Comparison of ENCODE assay signal across 8 mouse cellular contexts in genomic region chr19:15983739-15984344, GRCm38 (mm10). TPM values are rescaled to one million over a fixed set of nuclear protein-coding genes. Genes with fewer than 3 reads are reported as not detected.
A peak's percentile ranks its signal among the peaks of the same experiment; 100 is the strongest.
DNase-seq lines count a peak whose midpoint lies in the region; ATAC-seq and TF ChIP-seq lines count a peak whose summit lies in the region.

No protein-coding gene starts in this region.

- no peaks in the 10 kb centered on the region for H3K27me3 ChIP-seq in kidney, postnatal 0 days (ENCODE audit: insufficient read depth, low read length)
- H3K27me3 ChIP-seq in hindbrain, embryonic 15.5 days, result no peaks in the 10 kb centered on the region
- H3K27me3 ChIP-seq in midbrain, postnatal 0 days (ENCODE audit: insufficient read depth, low read length), result no peaks in the 10 kb centered on the region

- peak overlapping the region; percentile 92 for H3K4me2 ChIP-seq in kidney, postnatal 0 days (ENCODE audit: low read length)
- H3K4me2 ChIP-seq in hindbrain, embryonic 15.5 days, result peak overlapping the region; percentile 81
- H3K4me2 ChIP-seq in midbrain, postnatal 0 days (ENCODE audit: low read depth, low read length, poor library complexity, severe bottlenecking), result peak overlapping the region; percentile 74

- no peak for TF ChIP-seq CTCF in kidney, postnatal 0 days (IDR thresholded peaks at IDR 0.05; ENCODE audit: low read depth)
- TF ChIP-seq CTCF in cortical plate, adult 2 months (IDR thresholded peaks at IDR 0.05; ENCODE audit: extremely low read depth, insufficient read depth, low read length), result no peak
- no peak for TF ChIP-seq CTCF in midbrain, postnatal 0 days (IDR thresholded peaks at IDR 0.05)

- DNase-seq in kidney, postnatal 0 days (ENCODE audit: low spot score), result no peak
- DNase-seq in kidney, adult 18-20 months, result no peak
- no peak for DNase-seq in midbrain, postnatal 0 days (ENCODE audit: low spot score)
- DNase-seq in layer of hippocampus, postnatal 36 days, result no peak
- no peak for DNase-seq in adrenal gland, adult 8-10 months
- DNase-seq in kidney, adult 9 months, result no peak

- H3K4me3 ChIP-seq in kidney, postnatal 0 days (replicated peaks; ENCODE audit: low read depth, low read length), result peak overlapping the region; percentile 90
- H3K4me3 ChIP-seq in cortical plate, adult 2 months (ENCODE audit: insufficient read depth, low read length), result peak overlapping the region; percentile 58
- H3K4me3 ChIP-seq in hindbrain, embryonic 15.5 days, result peak overlapping the region; percentile 62
- H3K4me3 ChIP-seq in midbrain, postnatal 0 days (ENCODE audit: low read depth, low read length), result peak overlapping the region; percentile 90

- 58% methylated on average over 15 of the region's 15 CpGs for WGBS in kidney, postnatal 0 days
- 45% methylated on average over 15 of the region's 15 CpGs for WGBS in hindbrain, embryonic 15.5 days
- WGBS in midbrain, postnatal 0 days, result 48% methylated on average over 15 of the region's 15 CpGs

- no peak overlapping the region for H3K27ac ChIP-seq in kidney, postnatal 0 days
- no peak overlapping the region for H3K27ac ChIP-seq in cortical plate, adult 2 months (ENCODE audit: insufficient read depth, low read length)
- H3K27ac ChIP-seq in hindbrain, embryonic 15.5 days (replicated peaks), result peak overlapping the region; percentile 91
- peak overlapping the region; percentile 86; the same call in 1 of the 2 replicates for H3K27ac ChIP-seq in midbrain, postnatal 0 days (ENCODE audit: low read depth, low read length)

- no peaks in the 10 kb centered on the region for H3K36me3 ChIP-seq in kidney, postnatal 0 days (ENCODE audit: insufficient read depth, low read length)
- H3K36me3 ChIP-seq in hindbrain, embryonic 15.5 days, result peaks cover 4% of the 10 kb centered on the region; the same call in 1 of the 2 replicates
- 0 out of 2 replicates have a peak, but pooled peaks cover under 1% of the 10 kb centered on the region for H3K36me3 ChIP-seq in midbrain, postnatal 0 days (ENCODE audit: insufficient read depth, low read length)

- H3K4me1 ChIP-seq in kidney, postnatal 0 days (replicated peaks; ENCODE audit: insufficient read depth, low read length), result no peaks in the 10 kb centered on the region
- no peaks in the 10 kb centered on the region; the same call in 1 of the 2 replicates for H3K4me1 ChIP-seq in cortical plate, adult 2 months (ENCODE audit: control insufficient read depth, insufficient read depth, low read length)
- H3K4me1 ChIP-seq in hindbrain, embryonic 15.5 days (replicated peaks), result peaks cover 34% of the 10 kb centered on the region
- 0 out of 2 replicates have a peak, but pooled peaks cover 2% of the 10 kb centered on the region for H3K4me1 ChIP-seq in midbrain, postnatal 0 days (ENCODE audit: insufficient read depth, low read length)

- TF ChIP-seq POLR2A in cortical plate, adult 2 months (IDR thresholded peaks at IDR 0.05; ENCODE audit: extremely low read depth, insufficient read depth, low read length), result no peak

- H3K9ac ChIP-seq in kidney, postnatal 0 days (ENCODE audit: low read depth, low read length), result peak overlapping the region; percentile 80
- H3K9ac ChIP-seq in hindbrain, embryonic 15.5 days, result peak overlapping the region; percentile 72
- peak overlapping the region; percentile 90 for H3K9ac ChIP-seq in midbrain, postnatal 0 days (replicated peaks; ENCODE audit: low read length, poor library complexity, severe bottlenecking)

- no peaks in the 10 kb centered on the region for H3K9me3 ChIP-seq in kidney, postnatal 0 days (replicated peaks; ENCODE audit: low read length)
- no peaks in the 10 kb centered on the region for H3K9me3 ChIP-seq in hindbrain, embryonic 15.5 days
- no peaks in the 10 kb centered on the region for H3K9me3 ChIP-seq in midbrain, postnatal 0 days (ENCODE audit: low read length)

- ATAC-seq in kidney, postnatal 0 days (replicated peaks; ENCODE audit: low FRiP score, low read depth), result no peak
- no peak for ATAC-seq in hindbrain, embryonic 15.5 days (ENCODE audit: low FRiP score, low read depth)
- ATAC-seq in midbrain, postnatal 0 days (ENCODE audit: low FRiP score), result no peak

RNA-seq across cellular contexts. Expression of gene Cep78, which starts 0.9 kb away (rescaled TPM):
- 15.3 and 16.9 TPM in 2 replicates for polyA plus RNA-seq in kidney, postnatal 0 days (2015; fragmentation: Nextera tagmentation; extraction: Ambion mirVana)
- 8.6 and 9.0 TPM in 2 replicates for polyA plus RNA-seq in cortical plate, adult 2 months (2012; rRNA removed)
- polyA plus RNA-seq in hindbrain, embryonic 15.5 days (2015; fragmentation: Nextera tagmentation; extraction: Ambion mirVana), result 28.9 and 29.0 TPM in 2 replicates
- total RNA-seq in midbrain, postnatal 0 days (2014; rRNA removed), result 22.4 TPM in 2 replicates
- polyA plus RNA-seq in midbrain, postnatal 0 days (2015; fragmentation: Nextera tagmentation; extraction: Ambion mirVana), result 18.1 and 20.1 TPM in 2 replicates
- total RNA-seq in layer of hippocampus, postnatal 36 days (2021), result 10 to 100 TPM; 11.1 to 12.5 TPM
- 10 to 100 TPM in 2 of 4 experiments, 1 to 10 TPM in 2; 8.4 to 18.1 (median 11.0) TPM for total RNA-seq in adrenal gland, adult 8-10 months (2022)

RNA-seq across cellular contexts. Expression of gene Psat1, which starts 36.7 kb away (rescaled TPM):
- 55.0 and 55.2 TPM in 2 replicates for polyA plus RNA-seq in kidney, postnatal 0 days (2015; fragmentation: Nextera tagmentation; extraction: Ambion mirVana)
- 114 and 125 TPM in 2 replicates for polyA plus RNA-seq in cortical plate, adult 2 months (2012; rRNA removed)
- polyA plus RNA-seq in hindbrain, embryonic 15.5 days (2015; fragmentation: Nextera tagmentation; extraction: Ambion mirVana), result 85.4 and 104 TPM in 2 replicates
- 97.3 and 106 TPM in 2 replicates for total RNA-seq in midbrain, postnatal 0 days (2014; rRNA removed)
- 68.0 and 76.3 TPM in 2 replicates for polyA plus RNA-seq in midbrain, postnatal 0 days (2015; fragmentation: Nextera tagmentation; extraction: Ambion mirVana)
- 100 to 1,000 TPM; 105 to 110 TPM for total RNA-seq in layer of hippocampus, postnatal 36 days (2021)
- 100 to 1,000 TPM in 1 of 4 experiments, 10 to 100 TPM in 3; 38.3 to 144 (median 66.5) TPM for total RNA-seq in adrenal gland, adult 8-10 months (2022)

Comparison
In these comparisons a context has a peak if more than half of its experiments do, and no peak if none do; other contexts are left out.
1. H3K27ac ChIP-seq: peak in hindbrain, embryonic 15.5 days (single experiment) and midbrain, postnatal 0 days (single experiment); none in kidney, postnatal 0 days (single experiment) and cortical plate, adult 2 months (single experiment).
2. Peak in every context shown above with its lines, with median percentiles within 50 percentile points of each other: H3K4me2 ChIP-seq, H3K4me3 ChIP-seq and H3K9ac ChIP-seq.